Mouse (Mus musculus): ENCODE measurements around the gene Usp19.

Gene Usp19

GRCm38 (mm10) chr9:108494905-108495304 is 4.5 kb downstream of the Usp19 start:
- ATAC-seq (ENCODE audit: low TSS enrichment): no peak

DNA sequence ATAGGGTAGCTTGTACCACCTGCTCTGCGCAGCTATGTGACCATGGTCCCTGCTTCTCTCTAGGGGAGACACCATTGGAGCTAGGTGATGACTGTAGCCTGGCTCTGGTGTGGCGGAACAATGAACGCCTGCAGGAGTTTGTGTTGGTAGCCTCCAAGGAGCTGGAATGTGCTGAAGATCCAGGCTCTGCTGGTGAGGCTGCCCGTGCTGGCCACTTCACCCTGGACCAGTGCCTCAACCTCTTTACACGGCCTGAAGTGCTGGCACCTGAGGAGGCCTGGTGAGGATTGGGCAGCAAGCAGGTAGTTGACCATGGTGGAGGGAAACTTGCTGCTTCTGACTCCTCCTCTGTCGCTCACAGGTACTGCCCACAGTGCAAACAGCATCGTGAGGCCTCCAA is 8.8 kb downstream of the Usp19 start:
- no peak for ATAC-seq (ENCODE audit: low TSS enrichment)

DNA sequence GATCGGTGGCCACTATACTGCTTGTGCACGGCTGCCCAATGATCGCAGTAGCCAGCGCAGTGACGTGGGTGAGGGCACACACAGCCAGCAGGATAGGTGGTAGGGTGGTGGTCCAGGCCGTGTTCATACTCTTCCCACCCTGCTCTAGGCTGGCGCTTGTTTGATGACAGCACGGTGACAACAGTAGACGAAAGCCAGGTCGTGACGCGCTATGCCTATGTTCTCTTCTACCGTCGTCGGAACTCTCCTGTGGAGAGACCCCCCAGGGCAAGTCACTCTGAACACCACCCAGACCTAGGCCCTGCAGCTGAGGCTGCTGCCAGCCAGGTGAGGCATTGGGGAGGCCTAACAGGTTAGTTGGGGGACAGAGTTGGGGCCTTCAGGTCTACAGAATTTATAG is 9.5 kb downstream of the Usp19 start:
- ATAC-seq (ENCODE audit: low TSS enrichment): no peak

GRCm38 (mm10) chr9:108506901-108507300 is 16.5 kb downstream of the Usp19 start:
- ATAC-seq (ENCODE audit: low TSS enrichment): no peak

DNA sequence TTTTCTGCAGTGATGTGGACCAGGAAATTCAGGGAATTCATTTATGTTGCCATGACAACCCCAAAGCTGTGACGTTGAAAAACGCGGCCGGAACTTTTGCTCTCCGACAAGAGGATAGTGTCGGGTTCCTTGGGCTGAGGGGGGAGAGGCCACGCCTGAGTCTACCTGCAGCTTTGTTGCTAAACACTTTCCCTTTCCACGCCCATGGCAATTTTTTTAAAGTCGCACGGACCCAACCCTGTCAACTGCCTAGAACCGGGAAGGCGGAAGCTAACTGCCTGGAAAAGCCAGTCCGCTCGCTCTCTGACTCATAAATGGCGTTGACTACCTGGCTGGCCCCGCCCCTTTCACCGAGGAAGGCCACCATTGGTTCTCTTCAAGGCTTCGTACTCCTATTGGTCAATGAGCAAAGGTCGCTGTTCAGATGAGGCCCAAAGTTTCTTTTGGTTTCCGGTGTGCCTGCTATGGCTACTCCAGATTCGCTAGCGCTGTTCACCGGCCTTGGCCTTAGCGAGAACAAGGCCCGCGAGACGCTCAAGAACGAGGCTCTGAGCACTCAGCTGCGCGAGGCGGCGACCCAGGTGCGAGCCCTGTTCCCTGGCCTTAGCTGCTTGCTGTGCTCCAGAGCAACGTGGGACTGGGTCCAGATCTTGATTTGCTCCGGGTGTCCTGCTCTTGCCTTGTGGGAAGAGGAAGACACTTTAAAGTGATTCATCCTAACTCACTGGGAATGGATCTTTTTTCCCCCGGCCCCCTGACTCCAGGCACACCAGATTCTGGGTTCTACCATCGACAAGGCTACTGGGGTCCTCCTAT is 17.4 kb downstream of the Usp19 start, which contains the start of gene Qars:
TSS of gene Qars (plus strand) at position 88 of the 816 bp plus-strand sequence.
- peak; percentile 99 for ATAC-seq (ENCODE audit: low TSS enrichment)

GRCm38 (mm10) chr9:108508776-108509175 is 18.4 kb downstream of the Usp19 start:
- no peak for ATAC-seq (ENCODE audit: low TSS enrichment)

GRCm38 (mm10) chr9:108516380-108517251 is 26.2 kb downstream of the Usp19 start, which contains the start of gene Qrich1:
Gene Qrich1 (plus strand): TSS chr9:108516806.
- ATAC-seq (ENCODE audit: low TSS enrichment): peak; percentile 98

GRCm38 (mm10) chr9:108517253-108517930 is 27.0 kb downstream of the Usp19 start:
- peak; percentile 32; the same call in 1 of the 2 replicates for ATAC-seq (ENCODE audit: low TSS enrichment)

GRCm38 (mm10) chr9:108517931-108518332 is 27.5 kb downstream of the Usp19 start:
- peak; percentile 15; the same call in 1 of the 2 replicates for ATAC-seq (ENCODE audit: low TSS enrichment)

DNA sequence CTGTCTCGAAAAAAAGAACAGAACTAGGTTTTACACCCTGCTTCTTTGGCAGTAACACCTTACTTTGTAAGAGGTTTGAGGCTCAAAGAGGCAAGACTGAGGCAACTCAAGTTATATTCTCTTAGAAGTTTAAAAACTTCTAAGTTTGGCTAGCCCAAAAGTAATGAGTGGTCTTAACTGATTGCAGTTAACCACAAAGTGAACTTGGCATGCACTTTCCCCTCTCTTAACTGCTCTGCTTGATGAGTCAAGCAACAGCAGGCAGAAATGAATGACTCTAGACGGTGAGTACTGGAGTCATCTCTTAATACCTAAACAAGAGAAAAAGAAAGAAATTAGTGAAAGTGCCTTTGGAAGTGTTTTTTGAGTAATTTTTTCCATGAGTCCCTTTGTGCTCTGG is 31.2 kb downstream of the Usp19 start:
- ATAC-seq (ENCODE audit: low TSS enrichment): no peak

DNA sequence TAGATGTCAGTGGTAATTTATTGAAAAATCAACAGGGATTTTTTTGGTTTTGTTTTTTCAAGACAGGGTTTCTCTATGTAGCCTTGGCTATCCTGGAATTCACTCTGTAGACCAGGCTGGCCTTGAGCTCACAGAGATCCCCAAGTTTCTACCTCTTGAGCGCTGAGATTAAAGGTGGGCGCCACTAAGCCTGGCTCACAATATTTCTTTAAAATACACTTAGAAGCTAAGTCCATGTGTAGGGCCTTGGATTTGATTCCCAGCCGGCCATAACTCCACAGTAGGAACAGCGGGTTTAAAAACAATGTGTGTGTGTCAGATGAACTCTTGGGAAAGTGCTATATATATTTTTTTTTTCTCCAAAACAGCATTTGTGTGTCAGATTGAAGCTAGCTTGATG is 32.9 kb downstream of the Usp19 start:
- no peak for ATAC-seq (ENCODE audit: low TSS enrichment)

DNA sequence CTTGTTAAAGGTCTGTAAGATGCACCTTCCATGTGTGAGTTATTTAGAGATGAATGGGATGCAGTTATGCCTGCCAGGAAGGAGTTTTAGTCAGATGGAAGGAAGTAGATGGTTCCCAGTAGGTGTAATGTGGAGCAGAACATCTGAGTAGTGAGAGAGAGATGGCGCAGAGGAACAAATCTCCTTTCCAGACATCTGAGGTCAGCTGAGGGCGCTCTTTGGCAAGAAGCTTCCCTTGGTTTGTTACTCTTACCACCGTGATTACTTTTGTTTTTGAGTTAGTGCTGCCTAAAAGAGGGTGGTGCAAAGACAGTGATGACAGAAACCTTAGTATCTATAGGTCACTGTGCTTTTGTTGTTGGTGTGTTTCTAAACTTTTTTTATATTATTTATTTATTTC is 35.0 kb downstream of the Usp19 start:
- no peak for ATAC-seq (ENCODE audit: low TSS enrichment)

- no peak for ATAC-seq (ENCODE audit: low TSS enrichment)
Observed at GRCm38 (mm10) chr9:108530954-108531353, 40.6 kb downstream of the Usp19 start.

DNA sequence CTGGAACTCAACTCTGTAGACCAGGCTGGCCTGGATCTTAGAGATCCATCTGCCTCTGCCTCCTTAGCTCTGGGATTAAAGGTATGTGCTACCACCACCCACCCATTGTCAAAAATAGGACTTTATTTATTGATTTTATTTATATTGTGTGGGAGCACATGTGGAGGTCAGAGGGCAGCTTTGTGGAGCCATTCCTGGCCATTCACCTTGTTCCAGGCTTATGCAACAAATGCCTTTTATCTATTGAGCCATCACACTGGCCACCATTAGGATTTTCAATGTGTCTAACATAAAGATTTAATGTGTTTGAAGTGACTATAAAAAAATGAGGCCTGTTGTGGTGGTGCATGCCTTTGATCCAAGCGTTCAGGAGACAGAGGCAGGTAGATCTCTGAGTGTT is 41.1 kb downstream of the Usp19 start:
- no peak for ATAC-seq (ENCODE audit: low TSS enrichment)

- no peak for ATAC-seq (ENCODE audit: low TSS enrichment)
Observed at GRCm38 (mm10) chr9:108540846-108541245, 50.4 kb downstream of the Usp19 start.

GRCm38 (mm10) chr9:108545986-108546385 is 55.6 kb downstream of the Usp19 start:
- no peak for ATAC-seq (ENCODE audit: low TSS enrichment)

DNA sequence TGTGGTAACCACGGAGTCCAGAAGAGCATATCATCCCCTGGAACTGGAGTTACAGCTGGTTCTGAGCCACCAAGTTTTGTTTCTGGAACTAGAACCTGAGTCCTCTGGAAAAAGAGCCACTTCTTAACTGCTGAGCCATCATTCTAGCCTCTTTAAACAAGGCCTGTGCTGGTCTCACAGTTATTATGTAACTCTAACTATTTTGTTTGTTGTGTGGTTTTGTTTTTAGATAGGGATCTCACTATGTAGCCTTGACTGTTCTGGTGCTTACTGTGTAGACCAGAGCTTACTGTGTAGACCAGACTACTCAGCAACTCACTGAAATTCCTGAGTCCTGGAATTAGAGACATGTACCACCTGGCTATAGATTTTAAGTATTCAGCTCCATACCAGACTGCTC is 56.5 kb downstream of the Usp19 start:
- no peak for ATAC-seq (ENCODE audit: low TSS enrichment)

All from frontal cortex, adult (tissue).